Mouse (Mus musculus): ENCODE data around the gene Yap1.

Yap1 gene

DNA sequence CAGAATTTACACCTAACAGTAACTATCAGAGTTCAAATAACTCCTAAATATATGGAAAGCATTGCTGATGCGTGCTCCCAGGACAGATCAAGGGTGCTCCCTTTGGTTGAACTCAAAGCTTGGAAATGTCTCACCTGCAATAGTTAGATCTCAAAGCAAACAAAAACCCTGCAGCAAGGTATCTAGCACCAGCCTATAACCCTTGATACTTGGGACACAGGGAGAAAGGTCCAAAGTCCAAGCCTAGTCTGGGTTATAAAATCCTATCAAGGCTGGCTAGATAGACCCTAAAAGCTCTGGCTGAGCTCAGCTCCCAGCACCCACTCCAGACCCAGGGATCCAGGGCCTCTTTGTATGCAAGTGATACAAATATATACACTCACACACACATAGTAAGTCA, 36.4 kb downstream of the Yap1 start:
- no peak for DNase-seq

DNA sequence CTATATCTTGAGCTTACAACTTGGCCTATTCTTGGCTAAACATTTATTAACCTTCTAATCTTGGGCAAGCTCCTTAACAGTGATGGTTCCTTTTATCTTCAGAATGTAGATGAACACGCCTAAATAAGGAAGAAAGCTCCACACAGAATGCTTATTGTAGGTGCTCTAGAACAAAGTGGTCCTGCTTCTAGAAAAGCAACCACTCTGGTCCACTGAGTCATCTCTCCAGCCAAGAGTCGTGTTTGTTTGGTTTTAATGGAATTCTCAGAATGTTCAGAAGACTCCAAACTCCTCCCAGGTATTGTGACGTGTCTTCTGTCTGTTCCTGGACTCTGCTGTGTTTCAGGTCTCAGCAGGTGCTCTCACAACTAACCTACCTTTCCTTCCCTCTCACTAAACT, 38.8 kb downstream of the Yap1 start:
- DNase-seq = no peak

DNA sequence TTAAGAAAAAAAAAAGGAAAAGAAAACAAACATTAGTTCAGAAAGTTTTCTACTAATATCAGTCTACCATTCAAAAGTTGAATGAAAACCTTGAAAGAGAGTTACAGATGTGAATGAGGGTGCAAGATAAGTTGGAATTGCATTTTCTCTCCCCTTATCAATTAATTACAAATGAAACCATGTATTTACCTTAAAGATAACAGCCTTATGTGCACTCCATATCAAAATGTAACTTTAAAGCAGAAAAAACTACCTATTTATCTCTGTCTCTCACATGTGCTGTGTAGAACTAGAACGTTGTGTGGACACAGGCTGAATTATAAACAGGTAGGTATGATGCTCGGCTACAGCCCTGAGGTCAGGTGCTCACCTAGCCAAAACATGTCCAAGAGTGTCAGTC, 40.5 kb downstream of the Yap1 start:
- no peak for DNase-seq

DNA sequence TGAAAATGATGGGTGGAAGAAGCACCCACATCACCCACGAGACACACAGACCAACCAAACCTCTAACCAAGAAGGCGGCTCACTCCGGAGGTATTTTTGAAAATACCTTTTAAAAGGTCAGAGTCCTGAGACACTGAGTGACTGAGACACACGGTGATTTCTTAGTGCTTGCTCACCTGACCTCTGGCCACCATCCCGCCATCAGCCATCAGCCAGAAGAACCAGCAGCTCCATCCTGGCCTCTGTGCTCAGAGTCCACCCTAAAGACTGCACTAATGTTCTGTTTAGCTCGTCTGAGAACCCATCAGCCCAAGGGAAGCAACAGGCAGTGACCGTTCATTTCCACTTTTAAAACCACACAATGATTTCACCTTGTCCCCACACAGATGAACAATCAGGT, 41.5 kb downstream of the Yap1 start:
- no peak for DNase-seq

DNA sequence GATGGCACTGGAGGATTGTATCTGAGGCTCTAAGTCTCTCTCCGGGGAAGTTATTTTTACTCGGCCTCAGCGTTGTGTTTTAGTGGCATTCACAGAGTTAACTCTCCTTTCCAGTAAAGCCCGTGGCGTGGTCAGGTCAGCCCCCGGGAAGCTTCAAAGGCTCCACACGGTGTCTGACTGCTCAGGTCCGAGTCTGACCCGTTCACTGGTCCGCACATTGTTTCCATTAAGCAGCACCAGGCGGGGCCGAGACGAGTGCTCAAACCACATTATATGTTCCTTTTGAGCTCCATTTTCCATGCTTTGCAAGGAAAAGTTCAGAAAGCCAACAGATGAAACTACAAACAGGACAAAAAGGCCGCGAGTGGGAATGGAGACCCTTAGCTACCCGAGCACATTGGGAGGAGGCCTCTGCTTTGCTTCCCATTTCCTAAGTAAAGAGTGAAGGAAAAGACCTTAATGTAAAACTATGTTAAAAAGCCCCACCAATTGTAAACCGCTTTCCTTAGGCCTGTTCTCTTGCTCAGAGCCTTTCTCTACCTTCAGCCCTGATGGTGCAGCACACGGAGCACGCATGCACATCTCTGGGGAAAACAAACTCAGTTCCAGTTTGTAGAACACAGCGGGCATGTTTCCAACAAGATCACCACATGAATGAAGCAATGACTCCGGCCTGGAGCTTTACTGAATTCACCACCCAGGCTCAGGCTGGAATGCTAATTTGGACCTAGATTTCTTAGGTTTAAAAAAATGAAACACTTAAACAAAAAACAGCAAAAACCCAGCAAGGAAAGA, 42.8 kb downstream of the Yap1 start:
- no peak for DNase-seq

DNA sequence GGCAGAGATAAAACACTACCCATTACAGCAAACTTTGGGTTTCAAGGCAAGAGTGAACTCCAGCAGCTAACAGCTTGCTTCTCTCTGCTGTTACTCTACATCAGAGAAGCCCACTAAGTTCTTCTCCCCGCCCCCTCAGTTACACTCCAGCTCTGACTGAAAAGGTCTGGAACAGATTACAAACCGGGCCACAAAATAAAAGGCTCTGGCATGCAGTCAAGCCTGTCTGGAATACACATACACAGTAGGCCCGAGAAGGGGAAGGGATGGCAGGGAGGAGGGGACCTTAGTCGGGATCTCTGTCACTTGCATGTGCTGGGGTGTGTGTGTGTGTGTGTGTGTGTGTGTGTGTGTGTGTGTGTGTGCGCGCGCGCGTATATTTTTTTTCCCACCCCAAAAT, 44.0 kb downstream of the Yap1 start:
- no peak for DNase-seq

DNA sequence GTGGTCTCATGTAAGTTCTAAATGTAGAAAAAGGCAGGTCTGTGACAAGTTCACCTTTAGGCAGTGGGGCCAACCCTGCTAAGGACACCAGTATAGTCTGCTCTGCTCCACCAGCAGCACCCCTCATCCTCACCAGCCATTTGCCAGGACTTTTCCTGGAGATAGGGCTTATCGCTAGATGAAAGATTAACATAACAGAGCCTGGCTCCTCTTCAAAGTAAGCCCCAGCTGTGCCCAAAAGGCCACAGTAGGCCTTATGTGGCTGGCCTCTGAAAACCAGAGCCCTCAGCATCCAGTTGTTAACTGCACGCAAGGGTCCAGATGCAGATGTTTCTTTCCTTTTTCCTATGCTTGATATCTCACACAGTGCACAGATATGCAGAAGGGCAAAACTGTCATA, 45.1 kb downstream of the Yap1 start:
- DNase-seq = no peak

DNA sequence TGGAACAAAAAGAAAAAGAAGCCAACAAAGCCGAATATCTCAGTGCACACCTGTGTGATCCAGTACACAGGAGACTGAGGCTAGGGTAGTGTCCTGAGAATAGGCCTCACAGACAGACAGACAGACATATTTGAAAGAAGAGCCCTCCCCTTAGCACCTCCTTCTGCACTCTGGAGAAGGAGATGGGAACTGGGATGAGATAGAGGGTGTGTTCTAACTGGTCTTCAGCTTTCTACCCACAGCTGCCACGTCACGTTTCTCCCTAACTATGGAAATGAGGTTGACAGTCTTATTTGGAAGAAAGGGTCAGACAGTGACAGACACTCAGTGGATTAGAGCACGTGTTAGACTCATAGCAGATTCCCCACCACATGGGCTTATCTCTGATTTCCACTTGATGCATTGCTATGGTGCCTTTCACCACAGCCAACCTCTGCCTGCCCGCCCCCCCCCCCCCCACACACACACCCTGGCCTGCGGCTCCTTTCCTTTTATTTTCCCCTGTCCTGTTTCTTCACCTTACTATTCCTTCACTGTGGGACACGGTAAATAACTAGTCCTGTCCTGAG, 46.3 kb downstream of the Yap1 start:
- DNase-seq = no peak

DNA sequence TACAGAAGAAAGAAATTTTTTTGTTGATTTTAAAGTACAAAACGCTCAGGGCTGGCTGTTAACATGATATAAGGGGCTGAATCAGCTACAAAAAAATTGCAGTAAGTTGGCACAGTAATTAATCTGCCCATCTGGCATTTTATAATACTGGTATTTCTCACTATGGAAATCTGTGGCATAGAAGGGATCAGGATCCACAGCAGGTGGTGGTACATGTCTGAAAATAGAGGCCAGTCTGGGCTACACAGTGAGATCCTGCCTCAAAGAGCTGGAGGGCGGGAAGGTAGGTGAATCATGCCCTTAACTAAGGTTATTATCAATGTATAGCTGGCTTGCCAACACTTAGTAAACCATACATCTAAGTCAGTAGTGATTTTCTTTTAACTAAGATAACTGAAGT, 47.0 kb downstream of the Yap1 start:
- DNase-seq = no peak

DNA sequence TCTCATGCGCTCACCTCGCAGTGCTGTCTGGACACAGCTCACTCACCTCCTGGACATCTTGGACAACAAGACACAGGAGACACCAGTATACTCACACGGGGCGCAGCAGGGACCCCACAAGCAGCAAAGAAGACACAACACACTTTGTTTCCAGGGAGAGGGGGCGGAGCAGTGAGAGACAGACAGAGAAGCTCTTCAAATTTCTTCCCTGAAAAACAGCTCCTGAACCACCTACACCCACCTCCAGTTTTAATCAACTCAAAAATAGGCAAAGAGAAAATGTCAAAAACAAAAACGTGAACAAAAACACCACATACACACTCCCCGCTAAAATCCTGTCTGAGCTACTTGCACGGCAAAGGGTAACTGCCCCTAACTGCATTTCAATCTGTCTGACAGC, 48.0 kb downstream of the Yap1 start:
- no peak for DNase-seq

DNA sequence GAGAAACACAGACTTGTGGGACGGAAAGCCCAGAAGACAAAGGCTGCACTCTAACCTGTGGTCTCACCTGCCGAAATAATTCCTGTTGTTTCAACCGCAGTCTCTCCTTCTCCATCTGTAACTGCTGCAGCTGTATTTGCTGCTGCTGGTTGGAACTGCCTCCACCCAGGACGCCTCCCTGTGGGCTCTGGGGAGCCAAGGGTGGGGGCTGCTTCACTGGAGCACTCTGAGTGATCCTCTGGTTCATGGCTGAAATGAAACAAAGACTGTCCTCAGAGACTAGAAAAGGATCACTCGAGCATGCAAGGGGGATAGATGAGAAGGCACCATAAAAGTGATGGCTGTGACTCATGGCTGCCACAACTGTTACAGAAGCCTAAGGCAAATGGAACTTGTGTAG, 51.5 kb downstream of the Yap1 start:
- DNase-seq = no peak

DNA sequence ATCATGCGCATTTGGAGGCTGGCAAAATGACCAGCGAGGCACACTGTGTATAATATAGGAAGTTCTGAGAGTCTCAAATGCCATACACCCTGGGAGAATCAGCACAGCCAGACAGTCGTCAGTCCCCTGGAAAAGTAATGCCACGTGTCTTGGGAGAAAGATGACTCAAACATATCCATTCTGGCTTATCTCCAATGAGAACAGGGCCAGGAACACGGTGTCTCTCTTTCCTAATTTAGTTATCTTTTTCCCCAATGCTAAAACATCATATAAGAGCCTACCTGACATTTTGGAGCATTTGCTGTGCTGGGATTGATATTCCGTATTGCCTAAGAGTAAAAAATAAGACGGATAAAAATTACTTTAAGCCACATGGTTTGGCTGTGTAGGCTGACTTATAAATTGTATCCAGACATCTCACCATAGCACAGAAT, 54.2 kb downstream of the Yap1 start:
- DNase-seq = no peak

DNA sequence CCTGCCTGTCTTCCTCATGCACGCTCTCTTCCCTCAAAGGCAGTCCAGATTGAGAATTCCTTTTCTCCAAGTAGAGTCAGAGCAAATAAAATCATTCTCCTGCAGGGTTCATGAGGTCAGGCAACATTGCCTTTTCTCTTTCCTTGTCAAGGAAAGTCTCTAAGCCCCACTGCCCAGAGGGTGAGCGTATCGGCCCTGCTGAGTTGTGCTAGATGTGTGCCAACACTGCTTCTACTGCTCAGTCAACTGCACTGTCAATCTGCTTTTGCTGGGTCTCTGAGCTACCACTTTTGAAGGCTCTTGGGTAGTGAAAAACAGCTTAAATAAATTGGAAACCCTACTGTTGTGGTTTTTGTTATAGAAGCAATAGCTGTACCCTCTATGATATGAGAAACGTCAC, 56.5 kb downstream of the Yap1 start:
- DNase-seq = no peak

DNA sequence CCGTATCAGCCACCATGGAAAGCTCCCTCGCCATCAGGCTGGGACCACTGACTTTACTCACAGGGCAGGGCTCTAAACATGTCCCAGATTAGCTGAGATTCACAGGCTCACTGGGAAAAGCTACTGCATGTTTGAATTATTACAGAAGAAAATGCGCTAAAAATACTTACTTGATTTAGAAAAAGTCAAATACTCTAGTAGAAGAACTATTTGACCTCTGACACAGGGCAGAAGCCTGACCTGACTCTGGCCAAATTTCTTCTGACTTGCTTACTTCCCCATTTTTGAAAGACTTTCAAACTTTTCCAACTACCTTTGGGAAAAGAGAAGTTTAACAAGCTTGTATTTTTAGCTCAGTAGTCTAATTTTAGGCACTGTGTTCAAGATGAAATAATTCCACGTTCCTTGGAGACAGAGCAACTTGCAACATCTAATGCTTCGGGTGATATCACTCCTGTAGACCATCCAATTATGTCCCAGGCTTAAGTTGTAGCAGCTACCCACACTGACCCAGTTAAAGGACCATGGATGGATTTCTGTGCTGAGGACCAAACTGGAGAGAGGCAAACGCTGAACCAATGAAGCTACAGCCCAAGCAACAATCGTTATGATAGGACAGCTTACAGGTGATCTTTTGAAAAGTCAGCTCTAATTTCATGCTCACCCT, 60.5 kb downstream of the Yap1 start:
- no peak for DNase-seq

DNA sequence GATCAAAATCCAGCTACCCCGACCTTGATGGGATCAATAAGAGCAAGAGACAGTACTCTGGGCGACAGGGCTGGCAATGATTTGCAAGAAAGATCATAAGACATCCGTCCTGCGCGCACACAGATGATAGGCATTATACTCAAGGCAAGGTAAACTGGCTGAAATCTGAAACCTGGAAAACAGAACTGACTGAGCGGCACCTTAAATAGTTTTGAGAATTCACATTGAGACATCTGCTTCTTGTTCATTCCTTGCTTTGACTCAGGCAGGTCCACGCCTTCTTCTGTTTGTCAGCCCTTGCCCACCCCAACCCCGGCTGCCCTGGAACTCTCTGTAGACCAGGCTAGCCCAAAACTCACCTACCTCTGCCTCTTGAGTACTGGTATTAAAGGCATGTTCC, 61.7 kb downstream of the Yap1 start:
- no peak for DNase-seq

DNA sequence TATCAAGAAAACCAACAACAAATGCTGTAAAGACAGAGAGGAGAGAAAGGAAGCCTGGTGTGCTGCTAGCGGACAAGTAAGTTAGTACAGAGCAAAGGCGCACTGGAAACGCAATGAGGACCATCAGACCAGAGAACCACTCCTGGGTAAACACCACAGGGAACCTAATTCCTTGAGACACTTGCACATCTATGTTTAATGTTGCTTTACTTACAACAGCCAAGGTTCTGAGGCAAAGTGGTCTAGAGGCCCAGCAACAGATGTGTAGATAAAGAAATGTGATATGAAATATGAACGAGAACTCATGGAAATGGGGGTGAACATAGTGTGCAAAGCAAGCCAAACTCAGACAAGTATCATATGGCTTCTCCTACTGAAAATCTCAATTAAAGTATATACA, 64.3 kb downstream of the Yap1 start:
- DNase-seq = no peak

DNA sequence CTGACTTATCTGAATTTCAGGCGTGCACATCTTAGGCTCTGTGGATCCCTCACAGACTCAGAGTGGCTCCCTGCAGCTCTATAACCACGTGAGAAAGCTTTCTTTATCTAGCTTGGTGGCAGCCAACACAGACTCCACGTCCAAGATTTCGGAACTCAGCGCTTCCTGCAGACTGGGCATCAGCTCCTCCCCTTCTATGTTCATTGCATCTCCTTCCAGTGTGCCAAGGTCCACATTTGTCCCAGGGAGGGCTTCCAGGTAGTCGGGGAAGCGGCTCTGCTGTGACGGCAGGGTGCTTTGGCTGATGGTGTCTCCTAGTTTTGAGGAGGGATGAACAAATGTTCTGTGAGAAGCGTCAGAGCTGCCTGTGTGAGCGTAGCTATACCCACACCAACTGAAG, 70.0 kb downstream of the Yap1 start:
- DNase-seq = peak; percentile 11

DNA sequence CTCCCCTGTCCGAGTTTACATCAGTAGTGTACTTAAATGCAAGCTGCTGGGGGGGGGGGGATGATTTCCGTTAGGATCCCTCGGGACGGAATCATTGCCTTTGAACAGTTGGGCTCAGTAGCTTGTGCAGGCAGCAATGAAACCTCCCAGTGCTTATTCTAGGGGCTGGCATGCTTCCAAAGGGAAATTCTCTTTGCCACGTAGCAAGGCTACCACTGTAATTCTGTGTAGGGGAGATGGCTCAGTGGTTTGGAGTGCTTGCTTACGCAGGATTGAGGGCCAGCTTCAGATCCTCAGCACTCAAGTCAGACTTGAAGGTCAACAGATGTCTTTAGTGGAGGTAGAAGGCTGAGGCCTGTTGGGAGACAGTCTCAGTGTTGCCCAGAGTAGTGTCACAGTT, 74.8 kb downstream of the Yap1 start:
- no peak for DNase-seq

DNA sequence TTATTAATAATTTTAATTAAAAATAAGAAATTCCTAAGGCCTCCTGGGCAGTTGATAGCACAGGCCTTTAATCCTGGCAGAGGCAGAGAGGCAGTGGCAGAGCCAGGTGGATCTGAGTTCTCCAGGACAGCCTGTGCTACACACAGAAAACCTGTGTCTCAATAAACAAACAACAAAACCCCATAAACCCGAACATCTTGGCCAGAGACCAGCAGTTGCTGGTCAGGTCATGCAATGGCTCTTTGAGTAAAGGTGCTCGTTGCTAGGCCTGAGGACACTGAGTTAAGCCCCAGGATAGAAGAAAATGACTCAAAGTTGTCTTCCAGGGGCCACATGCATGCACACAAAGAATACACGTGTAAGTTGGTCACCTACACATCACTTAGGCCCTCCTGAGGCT, 75.5 kb downstream of the Yap1 start:
- no peak for DNase-seq

DNA sequence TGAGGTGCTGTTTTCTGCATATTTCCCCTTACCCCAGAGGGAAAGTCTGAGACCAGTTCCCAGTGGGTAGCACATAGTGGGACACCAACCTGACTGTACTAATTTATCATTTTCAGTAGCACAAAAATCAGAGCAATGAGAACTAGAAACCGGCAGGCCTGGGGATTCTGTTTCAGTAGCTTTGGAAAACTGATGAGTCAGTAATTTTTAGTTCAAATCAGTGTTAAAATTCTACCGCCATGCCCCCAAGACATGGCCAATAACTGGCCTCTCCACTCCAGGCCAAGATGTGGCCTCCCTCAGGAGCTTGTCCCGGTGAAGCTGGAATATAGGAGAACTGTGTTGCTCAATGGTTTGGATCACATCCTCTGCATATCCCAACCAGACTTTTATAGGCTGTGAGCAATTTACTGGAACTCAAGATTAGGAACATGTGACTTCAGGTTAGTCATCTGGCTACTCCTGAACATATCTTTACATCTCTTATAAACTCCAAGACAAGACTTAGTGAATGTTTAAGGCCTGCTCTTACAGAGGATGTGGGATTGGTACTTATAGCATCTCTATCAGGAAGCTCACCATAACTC, 76.1 kb downstream of the Yap1 start:
- no peak for DNase-seq

DNA sequence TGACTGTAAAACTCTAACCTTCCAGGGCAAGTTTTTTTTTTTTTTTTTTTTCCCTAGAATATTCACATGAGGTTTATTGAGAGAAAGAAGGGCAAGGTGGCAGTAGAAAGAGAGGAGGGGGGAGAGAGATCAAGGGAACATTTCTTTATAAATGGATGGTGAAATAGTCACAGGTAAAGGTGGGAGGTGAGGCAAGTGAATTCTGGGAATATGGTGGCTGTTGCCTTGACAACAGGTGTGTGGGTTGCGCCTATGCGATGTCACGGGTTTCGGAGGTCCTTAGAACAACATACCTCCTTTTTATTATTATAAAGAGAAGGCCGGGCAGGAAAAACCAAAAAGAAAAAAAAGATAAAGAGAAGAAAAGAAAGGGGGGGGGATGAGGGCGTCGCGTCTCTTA, 89.5 kb downstream of the Yap1 start:
- DNase-seq = no peak

DNA sequence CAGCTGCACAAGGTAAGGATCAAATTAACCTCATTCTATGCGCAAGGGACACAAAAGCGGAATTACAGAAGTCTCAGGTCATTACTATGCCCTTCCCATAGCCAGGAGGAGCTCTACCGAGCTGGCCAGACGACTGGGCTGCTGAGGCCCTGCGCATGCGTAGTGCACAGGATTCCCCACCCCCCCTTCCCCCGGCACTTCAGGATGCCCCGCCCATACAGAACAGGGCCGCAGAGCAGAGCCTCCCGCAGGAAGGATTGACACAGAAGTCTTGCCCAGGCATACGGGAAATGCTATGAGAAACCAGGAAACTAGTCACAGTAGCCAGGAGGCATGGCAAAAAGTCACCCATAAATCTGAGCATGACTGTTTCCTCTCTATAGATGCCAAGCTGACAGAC, 89.9 kb downstream of the Yap1 start:
- DNase-seq = peak; percentile 4

DNA sequence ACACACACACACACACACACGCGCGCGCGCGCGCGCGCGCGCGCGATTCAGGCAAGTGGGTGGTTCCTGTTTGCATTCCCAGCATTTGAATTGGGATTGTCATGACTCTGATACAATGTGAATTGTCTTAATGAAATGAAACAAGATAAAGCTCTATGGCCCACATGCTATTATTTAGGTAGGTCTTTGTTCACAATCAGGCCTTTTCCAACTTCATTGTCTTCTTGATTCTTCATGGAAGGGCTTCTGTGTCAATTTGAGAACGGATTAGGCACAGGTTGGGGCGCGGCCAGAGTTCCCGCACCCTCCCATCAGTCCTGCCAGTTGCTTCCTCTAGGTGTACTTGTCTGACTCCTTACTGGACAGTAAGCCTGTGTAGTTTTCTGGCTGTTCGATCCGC, 90.4 kb downstream of the Yap1 start:
- DNase-seq = no peak

DNA sequence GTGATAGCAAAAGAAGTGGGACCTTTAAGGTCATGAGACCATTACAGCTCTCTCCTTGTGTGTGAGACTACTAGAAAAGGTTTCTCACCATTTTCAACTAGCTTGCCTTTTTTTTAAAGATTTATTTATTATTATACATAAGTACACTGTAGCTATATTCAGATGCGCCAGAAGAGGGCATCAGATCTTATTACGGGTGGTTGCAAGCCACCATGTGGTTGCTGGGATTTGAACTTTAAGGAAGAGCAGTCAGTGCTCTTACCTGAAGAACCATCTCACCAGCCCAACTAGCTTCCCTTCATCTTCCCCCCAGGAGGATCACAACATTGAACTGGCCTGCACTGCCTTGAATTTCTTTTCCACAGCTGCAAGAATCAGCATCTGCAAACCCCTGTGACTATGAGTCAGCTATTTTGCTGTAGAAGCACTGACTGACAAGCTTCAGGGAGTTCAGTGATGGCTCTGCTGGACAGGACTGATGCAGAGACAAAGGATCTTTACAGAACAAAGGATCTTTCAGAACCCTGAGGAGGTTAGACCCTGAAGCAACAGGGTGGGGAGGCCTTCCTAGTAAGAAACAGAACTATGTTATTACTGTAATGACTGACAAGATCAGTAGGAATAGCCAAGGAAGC, 96.9 kb downstream of the Yap1 start:
- DNase-seq = no peak

Measured in cerebellum, adult 11 months (tissue).